Mouse (Mus musculus): ENCODE data around the gene Trim50. TPM values are rescaled to one million over a fixed set of nuclear protein-coding genes. Genes with fewer than 3 reads are reported as not detected.

Gene Trim50
- polyA plus RNA-seq, 1 experiment from 2014 or later: not detected

DNA sequence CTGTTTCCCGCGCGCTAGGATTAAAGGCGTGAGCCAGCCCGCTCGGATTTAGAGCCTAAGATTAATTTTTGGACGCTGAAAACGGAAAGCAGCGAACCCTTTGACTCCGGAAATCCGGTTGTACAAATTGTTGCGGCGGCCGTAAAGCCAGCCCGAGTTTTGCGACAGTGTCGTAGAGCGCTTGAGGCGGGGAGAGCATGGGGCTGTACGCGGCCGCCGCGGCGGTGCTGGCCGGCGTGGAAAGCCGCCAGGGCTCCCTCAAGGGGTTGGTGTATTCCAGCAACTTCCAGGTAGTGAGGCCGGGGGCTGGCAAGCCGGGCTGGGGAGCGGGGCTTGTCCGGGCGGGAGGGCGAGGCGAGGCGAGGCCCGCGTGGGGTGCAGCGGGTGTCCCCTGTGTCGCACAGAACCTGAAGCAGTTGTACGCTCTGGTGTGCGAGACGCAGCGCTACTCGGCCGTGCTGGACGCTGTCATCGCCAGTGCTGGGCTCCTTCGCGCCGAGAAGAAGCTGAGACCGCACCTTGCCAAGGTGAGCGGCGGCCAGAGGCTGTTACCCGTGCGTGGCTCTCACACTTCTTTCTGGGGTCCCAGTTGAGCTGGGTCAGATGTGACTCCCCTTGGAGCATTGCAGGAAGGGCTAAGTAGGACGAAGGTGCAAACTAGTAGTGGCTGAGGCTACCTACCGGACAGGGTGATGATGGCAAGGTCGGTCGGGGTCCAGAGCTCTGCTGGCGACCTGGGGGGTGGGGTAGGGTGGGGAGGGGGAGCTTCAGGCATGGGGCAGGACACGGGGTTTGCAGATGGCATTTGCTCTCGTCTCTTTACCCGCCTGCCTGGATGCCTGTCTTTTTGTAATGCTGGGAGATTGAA is 16.9 kb downstream of the Trim50 start, which contains the start of gene Nsun5:
Gene Nsun5, plus strand, starts transcription at position 167 of the 868 bp plus-strand sequence.
- under 1% methylated on average over 62 of the region's 64 CpGs for WGBS
- Histone ChIP-seq H3K27me3 (no peaks in the 10 kb centered on the region), H3K9me3 (no peaks in the 10 kb centered on the region), H3K36me3 (peaks cover 33% of the 10 kb centered on the region), H3K4me3 (peak within 1 kb of the TSS; percentile 96), H3K27ac (peak within 1 kb of the TSS; percentile 78; the same call in 1 of the 2 replicates), H3K4me1 (peaks cover 17% of the 10 kb centered on the region), H3K9ac (peak within 1 kb of the TSS; percentile 89), H3K4me2 (replicated peaks) (peak within 1 kb of the TSS; percentile 79)
- ATAC-seq (ENCODE audit: low FRiP score, low read depth): peak; percentile 66

DNA sequence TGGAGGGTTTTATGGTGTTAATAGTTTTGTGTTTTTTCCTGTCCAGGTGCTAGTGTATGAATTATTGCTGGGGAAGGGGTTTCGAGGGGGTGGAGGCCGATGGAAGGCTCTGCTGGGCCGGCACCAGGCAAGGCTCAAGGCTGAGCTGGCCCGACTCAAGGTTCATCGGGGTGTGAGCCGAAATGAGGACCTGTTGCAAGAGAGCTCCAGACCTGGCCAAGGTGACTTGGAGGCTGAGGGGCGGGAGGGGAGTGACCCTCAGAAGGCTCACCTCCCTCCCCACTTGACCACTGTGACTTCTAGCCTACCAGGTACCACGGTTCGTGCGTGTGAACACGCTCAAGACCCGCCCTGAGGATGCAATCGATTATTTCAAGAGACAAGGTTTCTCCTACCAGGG is 18.1 kb downstream of the Trim50 start:
- Histone ChIP-seq H3K4me3 (peak overlapping the region; percentile 96; the same call in 1 of the 2 replicates), H3K9me3 (no peaks in the 10 kb centered on the region), H3K4me2 (replicated peaks) (peak overlapping the region; percentile 79; the same call in 1 of the 2 replicates), H3K9ac (peak overlapping the region; percentile 89; the same call in 1 of the 2 replicates), H3K27me3 (no peaks in the 10 kb centered on the region), H3K4me1 (peaks cover 22% of the 10 kb centered on the region), H3K36me3 (peaks cover 45% of the 10 kb centered on the region), H3K27ac (no peak overlapping the region)
- WGBS: 93% methylated on average over 13 of the region's 13 CpGs
- no peak for ATAC-seq (ENCODE audit: low FRiP score, low read depth)

GRCm38 (mm10) chr5:135373601-135374000 is 20.5 kb downstream of the Trim50 start:
- Histone ChIP-seq H3K27ac (no peak overlapping the region), H3K9me3 (no peaks in the 10 kb centered on the region), H3K4me3 (no peak overlapping the region), H3K4me2 (replicated peaks) (no peak overlapping the region), H3K9ac (no peak overlapping the region), H3K4me1 (peaks cover 22% of the 10 kb centered on the region), H3K36me3 (peaks cover 69% of the 10 kb centered on the region), H3K27me3 (no peaks in the 10 kb centered on the region)
- WGBS: 95% methylated on average over 5 of the region's 5 CpGs
- no peak for ATAC-seq (ENCODE audit: low FRiP score, low read depth)

GRCm38 (mm10) chr5:135375167-135375566 is 22.1 kb downstream of the Trim50 start:
- Histone ChIP-seq H3K9me3 (no peaks in the 10 kb centered on the region), H3K27me3 (no peaks in the 10 kb centered on the region), H3K4me1 (peaks cover 17% of the 10 kb centered on the region), H3K4me3 (no peak overlapping the region), H3K36me3 (peaks cover 84% of the 10 kb centered on the region), H3K9ac (no peak overlapping the region), H3K4me2 (replicated peaks) (no peak overlapping the region), H3K27ac (no peak overlapping the region)
- WGBS: 74% methylated on average over 8 of the region's 8 CpGs
- ATAC-seq (ENCODE audit: low FRiP score, low read depth): 0 out of 2 replicates have a peak, but pooled peaks have one; percentile 54

GRCm38 (mm10) chr5:135376341-135376740 is 23.2 kb downstream of the Trim50 start:
- H3K4me2 ChIP-seq (replicated peaks): no peak overlapping the region
- no peaks in the 10 kb centered on the region for H3K9me3 ChIP-seq
- no peak overlapping the region for H3K4me3 ChIP-seq
- no peak overlapping the region for H3K27ac ChIP-seq
- no peak; the same call in 1 of the 2 replicates for ATAC-seq (ENCODE audit: low FRiP score, low read depth)
- WGBS: 62% methylated on average over 2 of the region's 2 CpGs
- H3K36me3 ChIP-seq: peaks cover 96% of the 10 kb centered on the region
- H3K9ac ChIP-seq: no peak overlapping the region
- no peaks in the 10 kb centered on the region for H3K27me3 ChIP-seq
- H3K4me1 ChIP-seq: peaks cover 8% of the 10 kb centered on the region

GRCm38 (mm10) chr5:135380681-135381080 is 27.6 kb downstream of the Trim50 start:
- no peak overlapping the region for H3K27ac ChIP-seq
- H3K4me1 ChIP-seq: no peaks in the 10 kb centered on the region
- no peaks in the 10 kb centered on the region for H3K9me3 ChIP-seq
- H3K36me3 ChIP-seq: peaks cover 99% of the 10 kb centered on the region
- no peak overlapping the region for H3K4me3 ChIP-seq
- H3K27me3 ChIP-seq: no peaks in the 10 kb centered on the region
- H3K9ac ChIP-seq: no peak overlapping the region
- ATAC-seq (ENCODE audit: low FRiP score, low read depth): no peak
- 91% methylated on average over 4 of the region's 4 CpGs for WGBS
- no peak overlapping the region for H3K4me2 ChIP-seq (replicated peaks)

DNA sequence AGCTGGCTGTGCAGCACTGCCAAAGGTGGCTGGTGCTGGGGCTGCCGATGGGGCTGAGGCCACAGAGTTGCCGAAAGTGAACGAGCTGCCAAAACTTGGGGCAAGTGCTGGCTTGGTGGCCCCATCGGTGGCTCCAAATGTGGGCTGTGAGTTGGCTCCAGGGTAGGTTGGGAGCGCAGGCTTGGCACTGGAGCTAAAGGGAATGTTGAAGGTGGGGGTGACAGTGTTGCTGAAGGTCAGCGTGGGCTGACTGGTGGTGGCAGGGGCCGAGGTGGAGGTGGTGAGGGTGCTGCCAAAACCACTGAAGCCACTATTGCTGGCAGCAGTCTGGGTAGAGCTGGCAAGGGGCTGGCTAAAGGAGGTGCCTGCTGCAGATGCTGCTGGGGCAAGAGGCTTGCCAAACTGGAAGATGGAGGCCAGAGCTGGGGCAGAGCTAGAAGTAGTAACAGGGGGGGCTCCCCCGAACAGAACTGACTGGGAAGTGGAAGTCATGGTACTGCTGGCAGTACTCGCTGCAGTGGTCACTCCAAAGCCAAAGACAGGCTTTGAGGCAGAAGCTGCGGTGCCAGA is 28.3 kb downstream of the Trim50 start:
- H3K9me3 ChIP-seq: no peaks in the 10 kb centered on the region
- peaks cover 97% of the 10 kb centered on the region for H3K36me3 ChIP-seq
- WGBS: 96% methylated on average over 10 of the region's 10 CpGs
- no peak overlapping the region for H3K4me3 ChIP-seq
- no peak overlapping the region for H3K4me2 ChIP-seq (replicated peaks)
- no peak overlapping the region for H3K9ac ChIP-seq
- H3K27me3 ChIP-seq: no peaks in the 10 kb centered on the region
- H3K4me1 ChIP-seq: no peaks in the 10 kb centered on the region
- no peak overlapping the region for H3K27ac ChIP-seq
- ATAC-seq (ENCODE audit: low FRiP score, low read depth): no peak

GRCm38 (mm10) chr5:135382746-135383145 is 29.7 kb downstream of the Trim50 start:
- H3K4me2 ChIP-seq (replicated peaks): no peak overlapping the region
- H3K27me3 ChIP-seq: no peaks in the 10 kb centered on the region
- H3K27ac ChIP-seq: no peak overlapping the region
- H3K9ac ChIP-seq: no peak overlapping the region
- no peak for ATAC-seq (ENCODE audit: low FRiP score, low read depth)
- H3K4me1 ChIP-seq: no peaks in the 10 kb centered on the region
- no peaks in the 10 kb centered on the region for H3K9me3 ChIP-seq
- WGBS: 89% methylated on average over 7 of the region's 7 CpGs
- H3K4me3 ChIP-seq: no peak overlapping the region
- peaks cover 97% of the 10 kb centered on the region for H3K36me3 ChIP-seq

GRCm38 (mm10) chr5:135383771-135384170 is 30.7 kb downstream of the Trim50 start:
- Histone ChIP-seq H3K36me3 (peaks cover 97% of the 10 kb centered on the region), H3K27me3 (no peaks in the 10 kb centered on the region), H3K9ac (no peak overlapping the region), H3K4me1 (no peaks in the 10 kb centered on the region), H3K9me3 (no peaks in the 10 kb centered on the region), H3K4me2 (replicated peaks) (no peak overlapping the region), H3K27ac (no peak overlapping the region), H3K4me3 (no peak overlapping the region)
- no peak for ATAC-seq (ENCODE audit: low FRiP score, low read depth)
- WGBS: 85% methylated on average over 10 of the region's 10 CpGs

GRCm38 (mm10) chr5:135394004-135394823 is 41.1 kb downstream of the Trim50 start, which contains the start of gene Pom121:
TSS of gene Pom121 (minus strand) at chr5:135394546.
- H3K9me3 ChIP-seq: no peaks in the 10 kb centered on the region
- ATAC-seq (ENCODE audit: low FRiP score, low read depth): peak; percentile 89
- peak within 1 kb of the TSS; percentile 99 for H3K4me3 ChIP-seq
- H3K36me3 ChIP-seq: peaks cover 31% of the 10 kb centered on the region
- WGBS: under 1% methylated on average over 102 of the region's 110 CpGs
- no peaks in the 10 kb centered on the region for H3K27me3 ChIP-seq
- peak within 1 kb of the TSS; percentile 77 for H3K4me2 ChIP-seq (replicated peaks)
- H3K27ac ChIP-seq: peak within 1 kb of the TSS; percentile 82
- H3K9ac ChIP-seq: peak within 1 kb of the TSS; percentile 99
- H3K4me1 ChIP-seq: peaks cover 14% of the 10 kb centered on the region

DNA sequence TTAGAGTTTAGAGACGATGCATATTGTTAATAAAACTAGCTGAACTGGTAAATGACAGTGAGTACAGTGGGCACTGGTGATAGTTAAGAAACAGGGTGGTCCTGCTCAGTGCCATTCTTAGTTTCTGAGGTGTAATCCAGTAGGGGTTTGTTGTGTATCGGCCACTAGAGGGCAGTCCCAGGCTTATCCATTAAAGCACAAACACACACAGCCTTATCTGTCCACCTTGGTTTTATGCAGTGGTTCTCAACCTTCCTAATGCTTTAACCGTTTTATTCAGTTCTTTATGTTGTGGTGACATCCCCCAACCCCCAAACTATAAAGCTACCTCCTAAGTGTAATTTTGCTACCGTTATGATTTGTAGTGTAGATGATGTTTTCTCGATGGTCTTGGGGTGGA is 42.7 kb downstream of the Trim50 start:
- ATAC-seq (ENCODE audit: low FRiP score, low read depth): no peak
- H3K4me1 ChIP-seq: peaks cover 14% of the 10 kb centered on the region

More for the DNA sequence above, 42.7 kb downstream of the Trim50 start:
- H3K9ac ChIP-seq: no peak overlapping the region
- no peaks in the 10 kb centered on the region for H3K9me3 ChIP-seq
- no peak overlapping the region for H3K27ac ChIP-seq
- H3K4me3 ChIP-seq: no peak overlapping the region
- no peak overlapping the region for H3K4me2 ChIP-seq (replicated peaks)
- no peaks in the 10 kb centered on the region for H3K27me3 ChIP-seq
- peaks cover 16% of the 10 kb centered on the region for H3K36me3 ChIP-seq
- WGBS: 50% methylated on average over 5 of the region's 5 CpGs

Data from limb, embryonic 13.5 days (tissue).